Mouse (Mus musculus): ENCODE measurements at regions not wholly inside any gene's neighbourhood (a gene's known extent, or its start where the extent isn't known, plus 50 kb on each side); places are given as distances from the start of the nearest gene placed in this dataset.

DNA sequence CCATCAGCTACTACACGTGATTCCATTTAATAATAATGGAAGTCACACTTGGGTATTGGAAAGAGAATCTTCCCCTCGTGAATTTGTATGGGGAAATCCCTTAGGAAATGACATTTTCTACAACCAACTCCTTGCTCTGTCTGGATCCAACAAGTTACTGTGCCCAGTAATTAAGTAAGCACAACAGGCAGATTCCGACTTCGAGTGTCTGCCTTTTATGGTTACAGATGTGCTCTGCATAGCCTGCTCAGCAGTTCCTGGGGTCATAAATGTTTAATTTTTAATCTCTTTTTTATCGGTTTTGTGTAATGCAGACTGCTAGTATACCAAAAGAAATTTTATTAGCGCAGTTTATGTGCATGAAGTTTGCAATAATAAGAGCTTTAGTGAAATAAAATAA lies 259.8 kb upstream of the Pitrm1 start:
- Histone ChIP-seq H3K4me3 (no peak overlapping the region), H3K27ac (replicated peaks) (no peak overlapping the region), H3K36me3 (no peaks in the 10 kb centered on the region), H3K9ac (no peak overlapping the region), H3K4me2 (no peak overlapping the region), H3K4me1 (replicated peaks) (no peaks in the 10 kb centered on the region), H3K27me3 (no peaks in the 10 kb centered on the region), H3K9me3 (no peaks in the 10 kb centered on the region)
- 74% methylated on average over 6 of the region's 6 CpGs for WGBS
- 0 out of 2 replicates have a peak, but pooled peaks have one; percentile 30 for ATAC-seq (ENCODE audit: low FRiP score, low read depth)

DNA sequence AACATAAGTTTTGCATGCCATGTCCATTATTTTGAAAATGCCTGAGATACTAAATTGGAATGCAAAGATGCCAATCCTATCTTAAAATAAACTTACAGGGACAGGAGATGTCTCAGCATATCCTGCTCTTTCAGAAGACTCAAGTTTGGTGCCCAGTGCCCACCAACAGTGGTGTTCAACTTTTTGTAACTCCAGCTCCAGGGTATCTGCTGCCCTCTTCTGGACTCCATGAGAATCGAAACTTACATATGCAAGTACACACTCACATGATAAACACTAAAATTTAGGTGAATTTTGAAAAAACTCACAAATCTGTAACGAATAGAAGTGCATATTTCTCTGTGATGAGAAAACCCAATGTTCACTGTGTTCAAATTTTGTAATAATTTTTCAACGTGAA lies 255.9 kb upstream of the Pitrm1 start:
- Histone ChIP-seq H3K27ac (replicated peaks) (no peak overlapping the region), H3K4me1 (replicated peaks) (no peaks in the 10 kb centered on the region), H3K4me2 (no peak overlapping the region), H3K4me3 (no peak overlapping the region), H3K9ac (no peak overlapping the region), H3K9me3 (no peaks in the 10 kb centered on the region), H3K27me3 (no peaks in the 10 kb centered on the region), H3K36me3 (no peaks in the 10 kb centered on the region)
- ATAC-seq (ENCODE audit: low FRiP score, low read depth): no peak
- 56% methylated on average over 3 of the region's 3 CpGs for WGBS

DNA sequence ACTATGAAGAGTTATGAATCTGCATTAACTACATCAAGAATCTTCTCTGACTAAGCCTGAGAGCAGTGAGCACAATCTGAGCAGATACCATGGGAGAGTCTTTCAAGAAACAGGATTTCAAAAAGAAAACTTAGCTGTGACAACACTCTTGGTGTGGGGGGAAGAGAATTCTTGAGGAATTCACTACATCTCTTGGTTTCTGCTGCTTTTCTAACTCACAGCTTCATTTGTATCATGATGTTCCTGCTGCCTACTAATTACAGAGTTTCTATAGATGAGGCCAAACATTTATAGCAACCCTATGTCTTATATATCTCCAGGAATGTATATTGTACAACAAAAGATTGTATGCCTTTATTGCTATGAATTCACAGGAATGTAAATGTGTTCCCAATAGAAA lies 242.2 kb upstream of the Pitrm1 start:
- H3K9me3 ChIP-seq: no peaks in the 10 kb centered on the region
- H3K4me3 ChIP-seq: no peak overlapping the region
- H3K4me2 ChIP-seq: no peak overlapping the region
- H3K27ac ChIP-seq (replicated peaks): no peak overlapping the region
- H3K36me3 ChIP-seq: no peaks in the 10 kb centered on the region
- no peaks in the 10 kb centered on the region for H3K4me1 ChIP-seq (replicated peaks)
- no peak for ATAC-seq (ENCODE audit: low FRiP score, low read depth)
- H3K27me3 ChIP-seq: no peaks in the 10 kb centered on the region
- H3K9ac ChIP-seq: no peak overlapping the region

DNA sequence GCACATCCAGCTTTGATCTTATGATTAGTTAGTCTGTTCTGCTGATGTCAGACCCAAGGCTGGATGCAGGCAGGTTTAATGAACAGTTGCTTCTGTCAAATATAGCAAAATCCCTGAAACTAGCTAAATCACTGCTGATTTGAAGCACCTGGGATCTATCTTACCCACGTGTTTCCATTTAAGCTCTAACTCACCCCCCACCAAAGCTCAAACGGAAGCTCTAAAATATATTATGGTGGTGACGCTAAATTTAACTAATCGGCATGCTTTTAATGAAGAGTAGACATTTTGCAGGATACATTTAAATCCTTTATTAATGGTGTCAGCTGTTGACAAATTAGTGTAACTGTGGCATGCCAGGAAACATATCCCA lies 241.3 kb upstream of the Pitrm1 start:
- no peak overlapping the region for H3K9ac ChIP-seq
- H3K27ac ChIP-seq (replicated peaks): no peak overlapping the region
- no peak overlapping the region for H3K4me3 ChIP-seq
- H3K4me2 ChIP-seq: no peak overlapping the region
- WGBS: 59% methylated on average over 4 of the region's 4 CpGs
- 0 out of 2 replicates have a peak, but pooled peaks have one; percentile 6 for ATAC-seq (ENCODE audit: low FRiP score, low read depth)
- H3K4me1 ChIP-seq (replicated peaks): no peaks in the 10 kb centered on the region
- no peaks in the 10 kb centered on the region for H3K9me3 ChIP-seq
- H3K27me3 ChIP-seq: no peaks in the 10 kb centered on the region
- H3K36me3 ChIP-seq: no peaks in the 10 kb centered on the region

DNA sequence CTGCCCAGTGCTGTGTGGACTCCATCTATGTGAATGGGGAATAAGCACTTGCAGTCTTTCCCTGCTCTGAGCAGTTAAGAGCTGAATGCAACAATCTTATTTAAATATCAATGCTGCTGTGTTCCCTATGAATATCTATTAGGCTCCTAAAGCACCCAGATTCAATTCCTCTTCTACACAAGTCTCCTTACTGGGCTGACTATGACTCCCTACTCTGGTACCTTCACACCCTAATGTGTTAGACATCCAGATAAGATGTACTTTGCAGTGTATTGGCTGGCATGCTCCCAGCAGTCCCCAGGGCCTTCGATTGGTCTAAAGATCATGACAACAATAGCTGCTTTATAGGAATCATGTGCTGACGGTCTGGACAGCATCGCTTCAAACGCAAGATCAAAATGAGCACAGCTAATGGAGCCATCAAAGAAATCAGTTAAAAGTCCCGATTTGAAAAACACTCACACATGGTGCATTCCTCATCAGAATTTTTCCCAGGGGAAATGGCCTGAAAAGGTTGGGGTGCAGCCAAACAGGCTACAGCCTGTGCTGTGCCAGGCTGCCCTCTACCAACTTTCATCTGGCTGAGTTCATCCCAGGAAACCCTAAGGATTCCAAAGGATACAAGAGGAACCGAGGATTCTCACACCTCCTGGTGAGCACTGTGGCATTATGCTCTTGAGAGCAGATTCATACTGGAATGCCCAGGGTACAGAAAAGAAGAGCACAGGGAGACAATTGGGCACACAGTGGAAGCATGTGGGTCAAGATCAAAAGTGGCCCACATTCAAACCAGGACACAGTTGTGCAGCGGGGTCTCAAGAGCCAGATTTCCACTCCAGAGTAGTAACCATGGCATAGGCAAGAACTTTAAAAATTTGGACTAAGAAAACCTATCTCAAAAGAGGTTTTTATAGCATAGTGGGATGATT lies 240.7 kb upstream of the Pitrm1 start:
- H3K4me2 ChIP-seq: no peak overlapping the region
- ATAC-seq (ENCODE audit: low FRiP score, low read depth): peak; percentile 88
- no peaks in the 10 kb centered on the region for H3K4me1 ChIP-seq (replicated peaks)
- H3K9me3 ChIP-seq: no peaks in the 10 kb centered on the region
- no peak overlapping the region for H3K9ac ChIP-seq
- H3K27ac ChIP-seq (replicated peaks): no peak overlapping the region
- H3K4me3 ChIP-seq: no peak overlapping the region
- no peaks in the 10 kb centered on the region for H3K36me3 ChIP-seq
- WGBS: 38% methylated on average over 7 of the region's 7 CpGs
- no peaks in the 10 kb centered on the region for H3K27me3 ChIP-seq

DNA sequence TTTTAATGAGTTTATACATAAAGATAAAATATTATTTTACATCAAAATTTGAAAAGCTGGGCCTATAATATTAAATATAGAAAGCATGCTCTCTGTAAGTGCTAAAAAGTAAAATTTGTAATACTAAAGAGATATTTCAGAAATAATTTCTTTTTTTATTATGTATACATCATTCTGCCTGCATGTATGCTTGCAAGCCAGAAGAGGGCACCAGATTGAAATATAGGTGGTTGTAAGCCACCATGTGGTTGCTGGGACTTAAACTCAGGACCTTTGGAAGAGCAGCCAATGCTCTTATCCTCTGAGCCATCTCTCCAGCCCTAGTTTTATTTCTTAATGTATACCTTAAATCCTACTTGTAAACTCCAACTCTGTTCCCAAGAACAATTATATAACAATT lies 231.7 kb upstream of the Pitrm1 start:
- Histone ChIP-seq H3K4me2 (no peak overlapping the region), H3K9ac (no peak overlapping the region), H3K4me3 (no peak overlapping the region), H3K4me1 (replicated peaks) (no peaks in the 10 kb centered on the region), H3K27ac (replicated peaks) (no peak overlapping the region), H3K36me3 (no peaks in the 10 kb centered on the region), H3K27me3 (no peaks in the 10 kb centered on the region), H3K9me3 (no peaks in the 10 kb centered on the region)
- no peak for ATAC-seq (ENCODE audit: low FRiP score, low read depth)

DNA sequence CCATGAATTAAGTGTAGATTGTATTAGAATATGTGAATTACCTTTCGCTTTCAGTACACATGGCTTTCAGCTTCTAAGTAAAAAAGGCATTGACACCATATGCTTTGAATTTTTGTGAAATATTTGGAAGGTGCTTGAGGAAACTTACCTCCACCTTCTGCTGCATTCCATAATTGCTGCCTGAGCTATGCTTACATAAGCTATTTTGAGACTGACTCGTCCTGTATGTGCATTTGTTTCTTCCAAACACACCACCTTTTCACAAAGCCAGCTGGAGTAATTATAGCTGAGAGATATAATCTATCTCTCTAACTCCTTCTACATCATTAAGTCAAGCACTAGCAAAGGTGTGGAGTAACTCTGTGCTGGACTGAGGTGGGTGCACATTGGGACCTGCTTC lies 224.0 kb upstream of the Pitrm1 start:
- H3K27me3 ChIP-seq: no peaks in the 10 kb centered on the region
- no peaks in the 10 kb centered on the region for H3K4me1 ChIP-seq (replicated peaks)
- H3K4me3 ChIP-seq: no peak overlapping the region
- H3K9ac ChIP-seq: no peak overlapping the region
- WGBS: 76% methylated on average over 2 of the region's 2 CpGs
- no peak overlapping the region for H3K27ac ChIP-seq (replicated peaks)
- H3K4me2 ChIP-seq: no peak overlapping the region
- no peak for ATAC-seq (ENCODE audit: low FRiP score, low read depth)
- no peaks in the 10 kb centered on the region for H3K36me3 ChIP-seq
- no peaks in the 10 kb centered on the region for H3K9me3 ChIP-seq

DNA sequence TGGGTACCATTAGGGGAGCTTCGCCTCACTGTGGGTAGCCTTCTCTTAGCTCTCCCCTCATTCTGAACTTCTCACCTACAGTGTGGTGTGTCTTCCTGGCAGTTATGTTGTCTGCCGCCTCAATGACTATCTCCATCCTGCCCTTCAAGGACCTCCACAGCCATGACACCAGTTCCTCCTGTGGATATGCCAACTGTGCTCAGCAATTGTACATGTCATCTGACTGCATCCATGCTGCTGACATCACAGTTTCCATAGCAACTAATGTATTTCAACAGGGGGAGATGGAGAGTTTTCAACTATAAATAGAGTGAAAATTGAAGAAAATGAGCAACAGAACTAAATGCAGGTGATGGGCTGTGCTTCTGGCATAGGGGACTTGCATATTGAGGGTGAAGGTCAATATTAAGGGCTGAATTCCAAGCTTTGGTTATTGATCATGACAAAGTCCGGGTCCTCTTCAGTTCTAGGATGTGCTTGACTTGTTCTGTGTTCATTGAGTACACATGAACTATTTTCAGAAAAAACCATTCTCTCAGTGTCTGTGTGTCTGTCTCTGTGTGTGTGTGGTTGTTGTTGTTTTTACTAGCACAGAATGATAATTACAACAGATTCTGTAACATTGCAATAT lies 217.5 kb upstream of the Pitrm1 start:
- H3K4me2 ChIP-seq: no peak overlapping the region
- 82% methylated on average over 3 of the region's 3 CpGs for WGBS
- no peak overlapping the region for H3K4me3 ChIP-seq
- no peaks in the 10 kb centered on the region for H3K27me3 ChIP-seq
- no peaks in the 10 kb centered on the region for H3K4me1 ChIP-seq (replicated peaks)
- H3K27ac ChIP-seq (replicated peaks): no peak overlapping the region
- peak; percentile 74 for ATAC-seq (ENCODE audit: low FRiP score, low read depth)
- no peaks in the 10 kb centered on the region for H3K9me3 ChIP-seq
- H3K36me3 ChIP-seq: no peaks in the 10 kb centered on the region
- no peak overlapping the region for H3K9ac ChIP-seq

DNA sequence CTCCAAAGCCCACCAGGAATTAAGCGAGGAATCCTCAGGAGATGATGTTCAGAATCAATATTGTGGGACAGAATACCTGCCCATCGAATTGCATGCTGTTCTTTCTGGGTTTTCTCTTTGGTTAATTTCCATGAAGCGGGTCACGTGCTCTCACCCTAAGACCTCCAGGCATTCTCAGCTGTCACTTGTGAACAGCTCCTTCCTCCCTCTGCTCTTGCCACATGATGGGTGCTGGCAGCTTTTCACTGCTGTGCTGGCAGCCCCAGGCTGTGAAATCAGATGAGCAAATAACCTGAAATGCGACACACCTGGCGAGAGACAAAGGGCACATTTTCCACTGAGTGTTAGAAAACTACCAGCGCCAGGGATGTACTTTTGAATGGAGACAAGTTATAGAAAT lies 207.8 kb upstream of the Pitrm1 start:
- H3K4me2 ChIP-seq: no peak overlapping the region
- H3K9me3 ChIP-seq: no peaks in the 10 kb centered on the region
- 71% methylated on average over 7 of the region's 7 CpGs for WGBS
- no peak overlapping the region for H3K4me3 ChIP-seq
- no peaks in the 10 kb centered on the region for H3K36me3 ChIP-seq
- H3K4me1 ChIP-seq (replicated peaks): 0 out of 2 replicates have a peak, but pooled peaks cover 5% of the 10 kb centered on the region
- no peaks in the 10 kb centered on the region for H3K27me3 ChIP-seq
- no peak overlapping the region for H3K27ac ChIP-seq (replicated peaks)
- ATAC-seq (ENCODE audit: low FRiP score, low read depth): no peak
- H3K9ac ChIP-seq: no peak overlapping the region

DNA sequence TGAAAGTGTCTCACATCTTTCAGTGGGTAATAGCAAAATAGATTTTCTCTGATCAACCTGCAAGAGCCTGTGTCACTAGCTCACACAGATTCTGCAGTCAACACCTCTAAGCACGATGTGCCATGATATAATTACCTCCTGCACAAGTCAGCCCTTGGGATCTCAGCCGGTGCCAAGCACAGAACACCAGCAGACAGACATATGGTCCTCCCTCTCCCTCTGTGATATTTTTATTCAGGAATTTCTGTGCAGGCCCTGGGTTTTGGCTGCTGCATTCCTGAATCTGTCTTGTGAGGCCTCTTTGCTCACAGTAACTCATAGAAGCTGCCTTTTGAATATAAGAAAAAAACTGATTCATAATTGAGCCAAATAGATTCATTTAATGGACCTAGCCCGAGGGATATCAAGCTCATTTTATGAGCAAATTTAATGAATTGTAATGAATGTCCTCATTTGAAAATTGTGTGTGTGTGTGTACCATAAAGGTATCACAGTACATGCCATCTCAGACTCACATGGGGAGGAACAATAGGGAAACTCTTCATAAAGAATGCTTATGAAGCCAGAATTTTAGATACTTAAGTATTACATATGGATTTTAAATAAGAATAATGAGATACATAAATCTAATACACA lies 206.7 kb upstream of the Pitrm1 start:
- H3K4me1 ChIP-seq (replicated peaks): 0 out of 2 replicates have a peak, but pooled peaks cover 5% of the 10 kb centered on the region
- no peak overlapping the region for H3K4me3 ChIP-seq
- H3K9me3 ChIP-seq: no peaks in the 10 kb centered on the region
- H3K4me2 ChIP-seq: no peak overlapping the region
- ATAC-seq (ENCODE audit: low FRiP score, low read depth): no peak; the same call in 1 of the 2 replicates
- H3K27me3 ChIP-seq: no peaks in the 10 kb centered on the region
- no peak overlapping the region for H3K9ac ChIP-seq
- no peaks in the 10 kb centered on the region for H3K36me3 ChIP-seq
- H3K27ac ChIP-seq (replicated peaks): 0 out of 2 replicates have a peak overlapping the region, but pooled peaks have one; percentile 42
- 32% methylated on average over 3 of the region's 3 CpGs for WGBS

DNA sequence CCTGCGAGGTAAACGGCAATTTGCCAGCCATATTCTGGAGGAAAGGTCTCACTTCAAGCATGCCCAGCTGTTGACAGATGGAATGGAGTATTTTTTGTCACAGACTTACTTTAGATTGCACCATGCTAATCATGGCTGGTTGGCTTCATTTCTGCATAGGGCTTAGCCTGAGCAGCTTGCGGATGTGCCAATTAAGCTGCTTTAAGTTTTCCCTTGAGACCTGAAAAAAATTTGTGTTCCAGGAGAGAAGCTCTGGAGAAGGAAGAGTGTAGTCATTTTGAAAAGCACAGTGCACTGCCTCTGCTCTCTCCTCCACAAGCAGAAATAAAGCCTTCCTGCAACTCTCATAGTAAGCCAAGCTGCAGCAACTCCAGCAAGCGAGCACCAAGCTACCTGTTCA lies 182.8 kb upstream of the Pitrm1 start:
- WGBS: 74% methylated on average over 4 of the region's 4 CpGs
- no peaks in the 10 kb centered on the region for H3K9me3 ChIP-seq
- no peaks in the 10 kb centered on the region for H3K4me1 ChIP-seq (replicated peaks)
- no peak overlapping the region for H3K9ac ChIP-seq
- no peak overlapping the region for H3K27ac ChIP-seq (replicated peaks)
- H3K36me3 ChIP-seq: no peaks in the 10 kb centered on the region
- ATAC-seq (ENCODE audit: low FRiP score, low read depth): peak; percentile 71; the same call in 1 of the 2 replicates
- no peak overlapping the region for H3K4me3 ChIP-seq
- H3K4me2 ChIP-seq: no peak overlapping the region
- no peaks in the 10 kb centered on the region for H3K27me3 ChIP-seq

DNA sequence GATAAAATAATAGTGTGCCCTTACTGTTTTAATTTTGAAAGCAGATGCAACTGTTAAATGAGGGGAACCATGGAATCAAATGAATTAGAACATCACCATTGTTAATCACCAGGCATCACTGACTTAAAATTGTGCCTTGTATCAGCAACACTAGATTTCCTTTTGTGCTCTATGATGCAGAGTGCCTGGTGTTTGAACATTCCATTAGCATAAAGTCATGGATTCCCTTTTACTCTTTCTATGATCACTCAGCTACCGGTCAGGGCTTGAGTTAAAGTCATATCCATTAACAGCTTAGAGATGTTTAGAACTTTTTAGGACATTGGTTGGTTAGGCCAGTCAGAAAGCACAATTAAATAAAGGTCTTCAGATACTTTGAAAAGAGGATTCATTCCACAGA lies 180.3 kb upstream of the Pitrm1 start:
- ATAC-seq (ENCODE audit: low FRiP score, low read depth): no peak
- 84% methylated on average over 1 of the region's 1 CpGs for WGBS
- H3K4me1 ChIP-seq (replicated peaks): no peaks in the 10 kb centered on the region

More for the DNA sequence above, 180.3 kb upstream of the Pitrm1 start:
- Histone ChIP-seq H3K27ac (replicated peaks) (no peak overlapping the region), H3K4me2 (no peak overlapping the region), H3K27me3 (no peaks in the 10 kb centered on the region), H3K4me3 (no peak overlapping the region), H3K9ac (no peak overlapping the region), H3K9me3 (no peaks in the 10 kb centered on the region), H3K36me3 (no peaks in the 10 kb centered on the region)
